Mouse (Mus musculus): ENCODE results near the gene Prkca.

DNA sequence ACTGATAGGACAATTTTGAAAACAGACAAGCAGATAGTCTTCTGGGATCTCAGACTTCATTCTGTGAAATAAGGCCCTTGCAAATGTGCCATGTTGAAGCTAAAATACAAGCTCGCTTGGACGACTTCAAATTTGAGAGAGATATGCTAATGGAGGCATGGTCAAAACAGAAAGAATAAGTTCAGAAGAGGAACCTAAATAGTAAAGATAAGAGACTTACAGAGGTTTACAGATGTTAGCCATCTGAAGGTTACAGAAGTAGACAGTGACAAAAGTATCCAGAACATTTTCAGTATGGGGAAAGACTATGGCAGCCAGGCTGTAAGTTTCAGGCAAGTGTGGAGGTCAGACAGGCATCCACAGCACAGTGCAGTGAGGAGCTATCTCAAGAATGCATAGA is 21.6 kb downstream of the Prkca start:
- TF ChIP-seq CTCF (IDR thresholded peaks at IDR 0.05; ENCODE audit: low read depth) (no peak), EP300 (IDR thresholded peaks at IDR 0.05; ENCODE audit: low read depth) (no peak)
